Mouse (Mus musculus) cerebellum, adult 2 months (tissue): ENCODE measurements at regions not wholly inside any gene's neighbourhood (a gene's known extent, or its start where the extent isn't known, plus 50 kb on each side); places are given as distances from the start of the nearest gene placed in this dataset.

ENCODE experiments used
- CTCF ChIP-seq: fragments of 200-500 bp; IDR thresholded peaks from 2 replicates; pipeline ENCODE4 v1.5.1; 2011; ENCODE audit warnings: low read depth, mild to moderate bottlenecking, control low read depth, low read length, moderate library complexity, borderline replicate concordance; ENCODE audit not compliant: insufficient read depth
- POLR2A ChIP-seq: fragments of 200-500 bp; IDR thresholded peaks from 2 replicates; pipeline ENCODE4 v1.6.1; 2011; ENCODE audit warnings: low read length, control low read depth, borderline replicate concordance; ENCODE audit not compliant: insufficient read depth

DNA sequence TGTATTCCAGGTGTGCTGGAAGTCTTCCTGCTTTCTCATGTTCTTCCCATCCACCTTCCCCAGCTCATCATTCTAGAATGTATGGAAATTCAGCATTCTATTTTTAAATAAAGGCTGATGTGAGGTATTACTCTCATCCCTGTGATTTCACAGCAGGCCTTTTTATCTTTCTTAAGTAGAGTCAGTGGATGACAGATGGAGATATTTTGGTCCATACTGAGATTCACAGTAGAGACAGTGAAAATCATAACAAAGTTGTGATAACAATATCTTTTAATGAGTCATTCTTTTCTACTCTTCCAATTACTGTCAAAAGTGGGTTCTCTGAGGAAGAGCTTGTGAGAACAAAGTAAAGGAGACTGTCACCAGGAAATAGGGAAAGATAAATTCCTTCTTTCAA lies 132.4 kb downstream of the AI429214 start:
- TF ChIP-seq POLR2A: no peak
- TF ChIP-seq CTCF: no peak
